Mouse (Mus musculus) gastrocnemius, postnatal 4 days (tissue): Measurements from ENCODE around the gene Pknox2. TPM values are rescaled to one million over a fixed set of nuclear protein-coding genes. Genes with fewer than 3 reads are reported as not detected.

Source experiments
- DNase-seq, 2 experiments: peaks; one replicate each; pipeline ENCODE4 v3.0.0; 2021 to 2022; ENCODE audit warnings: low spot score in 2 of 2, mixed read lengths in 2 of 2
- total RNA-seq, 2 experiments: library from RNA; stranded (reverse); gene quantifications; 2 replicates each; pipeline ENCODE4 v1.2.3; 2021

Gene Pknox2
- total RNA-seq, 2 experiments from 2014 or later, result 24.6 to 28.4 TPM

- no peak for DNase-seq
Observed at GRCm38 (mm10) chr9:36893413-36893990, 253.7 kb downstream of the Pknox2 start.

DNA sequence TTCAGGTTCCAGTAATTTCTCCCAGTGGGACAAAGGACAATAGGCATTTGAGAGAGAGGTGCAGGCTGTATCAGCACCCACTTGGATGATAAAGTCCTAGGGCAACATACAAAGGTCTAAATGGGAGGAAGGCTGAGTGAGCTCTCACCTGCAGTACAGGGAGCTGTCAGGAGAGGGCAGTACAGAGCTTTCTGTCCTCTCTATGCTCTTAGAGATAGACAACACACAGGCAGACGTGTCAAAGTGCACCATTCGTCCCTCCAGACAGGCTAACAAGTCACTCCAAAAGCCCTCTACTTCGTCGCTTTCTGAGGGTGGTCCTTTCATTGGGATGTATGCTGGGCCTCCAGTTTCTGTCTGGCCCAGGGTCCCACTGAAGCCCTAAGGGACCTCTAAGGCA is 256.7 kb downstream of the Pknox2 start:
- peak in 1 of 2 experiments; percentile 28 for DNase-seq

- no peak for DNase-seq
Observed at GRCm38 (mm10) chr9:36885237-36885636, 262.0 kb downstream of the Pknox2 start.

GRCm38 (mm10) chr9:36883569-36883968 is 263.6 kb downstream of the Pknox2 start:
- no peak for DNase-seq

DNA sequence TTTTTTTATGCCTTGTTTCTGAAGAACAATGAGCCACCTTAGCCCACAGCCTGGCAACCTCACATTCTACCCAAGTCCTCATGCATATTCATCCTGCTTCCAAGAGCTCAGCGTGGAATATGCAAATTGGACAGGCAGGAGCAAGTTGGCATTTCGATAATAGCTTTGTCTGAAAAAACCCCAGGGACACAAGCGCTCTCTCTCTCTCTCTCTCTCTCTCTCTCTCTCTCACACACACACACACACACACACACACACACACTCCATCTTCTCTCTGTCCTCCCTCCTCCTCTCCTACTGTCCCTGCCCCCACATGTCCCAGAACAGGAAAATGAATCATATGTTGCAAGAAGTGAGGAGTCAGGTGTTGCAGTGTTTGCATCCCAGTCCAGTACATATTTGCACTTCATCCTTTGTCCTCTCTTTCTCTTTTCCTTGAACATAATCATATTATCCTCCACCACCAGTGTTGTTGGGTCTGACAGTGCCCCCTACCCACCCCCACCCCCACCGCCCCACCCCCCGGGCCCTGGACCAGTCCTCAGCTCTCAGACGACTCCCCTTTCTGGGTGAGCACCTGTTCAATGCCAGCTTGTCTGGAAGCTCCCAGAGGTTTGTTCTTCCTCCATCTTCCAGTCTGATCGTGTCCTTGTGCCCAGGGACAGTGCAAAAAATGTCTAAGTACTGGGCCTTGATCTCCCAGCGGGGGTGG is 265.0 kb downstream of the Pknox2 start:
- DNase-seq, result no peak

DNA sequence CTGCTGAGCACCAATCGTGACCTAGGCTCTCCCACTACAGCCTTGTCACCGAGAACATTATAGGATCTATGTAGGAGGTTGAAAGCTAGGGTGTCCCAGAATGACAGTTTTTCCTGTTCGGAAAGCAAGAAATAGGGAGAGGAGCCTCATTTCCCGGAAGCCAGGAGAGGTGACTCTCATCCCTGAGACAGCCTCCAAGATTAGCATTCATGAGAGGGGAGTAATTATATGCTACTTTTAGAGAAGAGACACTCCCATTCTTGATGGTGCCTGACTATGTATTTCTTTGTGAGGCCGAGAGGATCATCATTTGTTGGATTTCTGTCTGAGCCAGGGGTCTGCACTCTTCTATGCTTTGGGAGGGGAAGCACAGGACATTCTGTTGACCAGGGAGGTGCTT is 265.6 kb downstream of the Pknox2 start:
- no peak for DNase-seq

- no peak for DNase-seq
Observed at GRCm38 (mm10) chr9:36876787-36877186, 270.4 kb downstream of the Pknox2 start.

DNA sequence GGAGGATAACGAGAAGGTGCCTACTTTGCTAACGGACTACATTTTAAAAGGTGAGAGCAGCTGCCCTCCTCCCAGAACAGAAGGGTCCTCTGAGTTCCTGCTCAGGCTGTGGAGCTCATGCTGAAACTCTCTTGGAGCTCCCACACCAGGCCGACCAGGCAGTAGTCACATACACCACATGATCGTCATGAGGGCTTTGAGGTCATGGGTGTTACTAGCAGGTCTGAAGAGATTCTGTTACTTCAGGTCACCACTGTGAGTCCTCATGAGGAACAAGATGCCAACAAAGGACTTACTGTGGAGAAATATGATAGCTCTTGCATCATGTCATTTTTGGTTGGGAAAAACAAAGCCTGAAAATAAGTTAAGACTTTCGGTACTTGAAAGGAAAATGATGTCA is 270.9 kb downstream of the Pknox2 start:
- no peak for DNase-seq

DNA sequence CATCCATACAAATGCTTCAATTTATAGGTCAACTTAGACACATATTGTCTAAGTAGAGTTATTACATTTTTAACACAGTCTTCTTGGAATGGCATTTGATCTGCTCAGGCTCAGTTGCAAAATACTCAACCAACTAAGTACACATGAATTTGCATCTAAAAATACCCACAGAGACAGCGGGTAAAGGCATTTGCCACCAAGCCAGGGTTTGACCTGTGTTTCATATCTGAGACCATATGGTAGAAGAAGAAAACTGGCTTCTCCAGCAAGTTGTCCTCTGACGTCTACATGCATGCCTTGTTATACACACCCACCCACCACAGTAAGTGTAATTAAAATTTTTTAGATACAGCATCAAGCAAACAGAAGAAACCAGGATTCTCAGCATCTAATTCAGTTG is 273.4 kb downstream of the Pknox2 start:
- no peak for DNase-seq

DNA sequence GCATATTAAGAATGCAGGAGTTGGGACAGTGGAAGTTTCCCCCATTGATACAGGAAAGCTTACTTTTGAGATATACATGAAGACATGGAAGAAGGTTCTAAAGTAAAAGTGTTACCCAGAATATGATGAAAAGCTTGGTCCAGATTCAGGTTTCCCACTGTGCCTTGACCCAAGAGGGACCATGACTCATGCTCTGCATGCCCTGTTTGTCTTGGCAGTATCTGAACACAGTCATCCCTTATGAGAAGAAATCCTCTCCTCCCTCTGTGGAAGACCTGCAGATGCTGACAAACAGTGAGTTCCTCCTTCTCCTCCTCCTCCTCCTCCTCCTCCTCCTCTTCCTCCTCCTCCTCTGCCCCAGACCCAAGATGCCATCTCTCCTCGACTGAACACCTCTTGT is 276.9 kb downstream of the Pknox2 start:
- no peak for DNase-seq

DNA sequence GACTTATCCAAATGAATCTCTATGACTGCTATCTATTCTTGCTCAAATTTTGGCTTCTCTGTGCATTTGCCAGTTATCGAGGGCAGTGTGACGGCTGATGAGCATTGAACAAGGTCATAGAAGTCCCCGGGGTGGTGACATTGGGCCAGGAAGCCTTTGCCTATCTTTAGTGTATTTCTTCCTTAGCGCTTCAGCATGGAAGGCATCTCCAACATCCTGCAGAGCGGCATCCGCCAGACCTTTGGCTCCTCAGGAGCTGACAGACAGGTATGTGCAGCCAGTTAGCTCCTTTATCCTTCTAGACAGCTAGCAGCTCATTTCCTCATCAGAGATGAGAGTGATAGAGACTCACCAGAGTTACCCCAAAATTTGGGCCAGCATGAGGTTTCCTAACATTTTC is 278.5 kb downstream of the Pknox2 start:
- DNase-seq, result no peak

DNA sequence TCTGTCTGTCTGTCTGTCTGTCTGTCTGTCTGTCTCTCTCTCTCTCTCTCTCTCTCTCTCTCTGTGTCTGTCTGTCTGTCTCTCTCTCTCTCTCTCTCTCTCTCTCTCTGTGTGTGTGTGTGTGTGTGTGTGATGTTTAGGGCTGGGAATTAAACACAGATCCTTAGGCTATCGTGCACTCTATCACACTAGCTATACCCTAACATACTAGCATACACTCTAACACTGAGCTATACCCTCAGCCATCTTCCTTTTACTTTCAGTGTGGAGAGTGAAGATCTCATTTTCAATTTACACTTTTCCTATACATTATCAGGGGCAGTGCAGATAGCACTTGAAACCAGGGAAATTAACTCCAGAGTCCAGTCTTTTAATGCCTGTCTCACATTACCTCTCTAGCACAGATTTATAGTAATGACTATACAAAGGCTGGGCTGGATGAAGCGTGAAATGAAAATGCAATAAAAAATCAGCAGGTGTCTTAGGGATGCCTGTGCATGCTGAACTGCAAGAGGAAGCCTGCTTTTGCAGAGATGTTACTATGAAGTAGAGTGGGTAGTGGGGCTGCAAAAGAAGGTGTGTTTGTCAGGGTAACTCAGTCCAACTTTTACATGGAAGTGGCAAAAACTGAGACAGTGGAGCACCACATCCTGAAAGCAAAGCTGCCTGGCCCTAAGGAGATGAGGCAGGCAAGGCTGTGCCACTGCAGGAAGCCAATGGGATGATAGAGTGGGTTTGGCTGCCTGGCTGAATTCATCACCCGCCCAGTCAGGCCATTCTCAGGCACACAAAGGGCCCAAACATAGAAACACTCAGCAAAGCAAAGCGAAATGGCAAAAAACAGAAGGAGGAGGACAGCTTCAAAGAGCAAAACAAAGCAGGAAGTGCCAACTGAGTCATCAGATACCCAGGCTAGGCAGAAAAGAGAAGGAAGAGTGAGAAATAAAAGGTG is 282.1 kb downstream of the Pknox2 start:
- no peak for DNase-seq

DNA sequence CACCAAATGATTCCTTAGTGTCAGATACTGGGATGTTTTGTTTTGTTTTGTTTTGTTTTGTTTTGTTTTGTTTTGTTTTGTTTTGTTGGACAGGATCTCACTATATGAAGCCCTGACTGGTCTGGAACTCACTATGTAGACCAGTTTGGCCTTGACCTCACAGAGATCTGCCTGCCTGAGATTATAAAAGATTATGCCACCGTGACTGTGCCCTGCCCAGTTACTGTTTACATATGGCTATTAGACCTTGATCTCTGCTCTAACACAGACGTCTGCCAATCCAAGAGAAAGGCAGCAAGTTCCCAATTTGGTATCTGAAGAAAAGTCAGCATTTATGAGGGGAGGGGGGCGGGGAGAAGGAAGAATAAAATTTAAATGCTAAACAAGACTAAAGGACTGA is 283.5 kb downstream of the Pknox2 start:
- DNase-seq, result no peak

DNA sequence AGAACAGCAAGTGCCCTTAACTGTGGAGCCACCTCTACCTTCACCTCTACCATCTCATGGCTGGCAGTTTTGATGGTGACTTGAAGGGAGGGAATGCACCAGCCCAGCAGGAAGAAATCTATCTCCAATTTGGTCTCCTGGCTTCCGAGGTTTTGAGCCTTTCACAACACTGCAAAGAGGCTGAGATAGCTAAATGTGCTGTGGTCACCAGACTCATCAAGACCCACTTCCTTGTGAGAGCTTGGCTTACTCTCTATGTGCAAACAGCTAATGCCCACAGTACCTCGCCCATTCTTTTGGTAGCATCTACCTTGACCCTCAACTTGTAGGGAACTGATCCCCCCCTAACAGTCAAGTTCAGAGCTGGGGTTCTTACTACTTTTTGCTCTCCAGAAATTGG is 284.6 kb downstream of the Pknox2 start:
- DNase-seq, result no peak

- DNase-seq, result no peak
Observed at GRCm38 (mm10) chr9:36858677-36859076, 288.5 kb downstream of the Pknox2 start.

DNA sequence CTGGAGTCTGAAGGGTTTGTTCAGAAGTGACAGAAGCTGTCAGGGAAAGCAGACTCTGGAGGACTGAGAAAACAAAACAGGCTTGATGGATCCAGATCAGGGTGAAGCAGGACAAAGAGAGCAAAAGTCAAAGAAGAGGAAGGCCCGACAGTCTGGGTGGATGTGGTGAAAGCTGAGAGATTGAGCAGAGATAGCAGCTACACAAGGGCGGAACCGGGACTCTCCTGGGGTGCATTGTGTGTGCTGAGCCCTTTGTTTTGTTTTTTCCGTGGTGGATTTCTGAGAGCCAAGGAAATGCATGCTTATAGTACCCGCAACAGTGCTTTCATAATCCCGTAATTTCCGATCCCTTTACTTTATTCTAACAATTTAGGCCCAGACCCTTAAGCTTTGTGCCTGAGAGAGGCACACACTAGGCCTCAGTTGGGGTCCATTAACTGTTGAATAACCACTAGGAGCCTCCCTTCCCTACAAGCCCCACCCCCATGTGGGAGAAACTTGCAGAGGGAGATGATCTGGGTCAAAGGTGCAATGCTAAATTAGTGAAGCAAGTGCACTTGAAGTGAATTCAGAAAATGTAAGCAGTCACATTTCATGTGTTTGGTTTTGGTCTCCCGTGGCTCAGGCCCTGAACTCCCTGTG is 289.6 kb downstream of the Pknox2 start:
- no peak for DNase-seq

- no peak for DNase-seq
Observed at GRCm38 (mm10) chr9:36856351-36856750, 290.9 kb downstream of the Pknox2 start.

DNA sequence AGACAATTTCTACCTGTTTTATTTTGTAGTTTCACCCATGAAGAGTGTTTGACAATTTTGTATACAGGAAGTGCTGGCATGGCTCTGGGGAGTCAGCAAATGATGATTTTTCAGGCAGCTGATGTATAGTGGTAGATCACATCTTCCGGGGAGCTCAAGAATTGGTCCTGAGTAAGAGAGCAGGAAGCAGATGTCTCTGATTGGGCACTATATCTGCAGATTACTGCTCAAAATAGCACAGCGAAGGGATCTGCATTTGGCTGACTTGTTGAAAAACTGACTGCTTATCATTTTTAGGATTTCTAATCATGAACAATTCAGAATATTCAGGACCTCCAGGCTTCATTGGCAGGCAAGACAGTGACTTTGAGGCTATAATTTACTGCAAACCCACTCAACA is 295.0 kb downstream of the Pknox2 start:
- DNase-seq, result no peak

DNA sequence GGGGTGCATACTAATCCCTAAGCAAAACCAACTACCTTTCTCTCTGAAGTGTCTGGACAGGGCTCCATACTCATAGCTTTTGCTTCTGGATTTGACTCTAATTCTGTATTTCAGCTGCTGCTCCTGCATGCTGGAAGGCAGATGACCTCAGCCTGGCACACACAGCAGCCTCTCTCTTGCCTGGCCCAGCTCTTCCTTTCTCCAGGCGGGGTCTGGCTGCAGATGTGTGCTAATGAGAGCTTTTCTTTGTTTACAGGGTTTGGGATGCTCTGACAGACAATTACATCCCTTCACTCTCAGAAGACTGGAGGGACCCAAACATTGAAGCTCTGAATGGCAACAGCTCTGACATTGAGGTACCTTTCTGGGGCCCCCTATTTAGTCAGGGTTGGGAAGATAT is 297.1 kb downstream of the Pknox2 start:
- DNase-seq, result peak in 1 of 2 experiments; percentile 20

DNA sequence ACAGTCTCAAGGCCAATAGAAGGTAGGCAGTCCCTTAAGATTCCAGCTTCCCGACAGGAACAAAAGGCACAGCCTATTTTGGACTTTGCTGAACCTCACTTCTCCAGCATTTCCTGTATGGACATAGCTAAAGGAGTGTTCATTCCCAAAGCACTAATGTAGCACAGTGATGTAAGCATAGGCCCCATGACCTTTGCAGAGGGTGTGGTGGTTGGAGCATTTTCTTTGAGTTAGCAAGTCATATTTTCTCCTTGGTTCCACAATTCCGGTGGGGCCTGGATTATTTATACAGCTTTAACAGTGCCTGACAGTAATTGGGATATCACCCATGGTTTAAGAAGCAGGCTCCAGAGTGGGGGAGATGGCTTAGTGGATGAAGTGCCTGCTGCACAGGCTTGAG is 298.5 kb downstream of the Pknox2 start:
- DNase-seq, result no peak

DNA sequence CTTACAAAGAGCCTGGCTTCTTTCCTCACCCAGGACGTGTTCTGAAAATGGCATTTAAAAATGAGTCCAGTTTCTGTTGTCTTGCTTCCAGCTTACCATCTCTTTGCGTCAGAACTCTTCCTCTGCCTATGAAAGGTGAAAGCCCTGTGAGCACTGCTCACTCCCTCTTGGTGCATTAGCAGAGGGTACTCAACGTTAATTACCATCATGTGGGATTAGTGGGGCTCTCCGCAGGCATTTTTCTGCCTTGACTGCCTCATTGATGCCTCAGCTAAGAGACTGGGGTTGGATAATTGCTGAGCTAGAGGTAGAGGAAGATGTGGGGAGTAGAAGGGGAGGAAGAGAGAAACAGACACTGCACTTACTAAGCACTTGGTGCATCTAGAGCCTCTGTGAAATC is 300.9 kb downstream of the Pknox2 start:
- no peak for DNase-seq
